ENCODE assay signal across 28 mouse cellular contexts in the genomic region with DNA sequence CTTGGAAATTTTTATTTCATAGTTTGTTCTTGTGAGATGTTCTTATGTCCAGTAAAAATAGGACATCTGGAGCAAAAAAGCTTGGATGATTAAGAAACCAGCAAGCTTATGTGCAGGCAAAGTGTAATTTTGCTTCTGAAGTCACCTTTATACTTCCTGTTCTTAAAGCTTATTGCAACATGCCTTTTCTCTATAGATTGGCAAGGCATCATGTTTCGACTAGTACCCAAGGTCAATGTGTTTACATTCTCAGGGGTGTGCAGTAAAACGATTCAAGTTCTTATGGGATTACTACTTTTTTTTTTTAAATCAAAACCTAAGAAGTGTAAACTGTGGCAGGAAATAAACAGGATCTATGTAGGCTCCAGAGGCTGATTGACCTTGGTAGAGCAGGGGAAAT.
A peak's percentile ranks its signal among the peaks of the same experiment; 100 is the strongest.
DNase-seq lines count a peak whose midpoint lies in the region; ATAC-seq lines count a peak whose summit lies in the region.
"Had no signal": no experiment of that assay in that cellular context is flagged by ENCODE, and none has a peak within 500 bp of the region (broad histone marks: within the 10 kb centered on the region; RNA-seq: fewer than 3 reads in every experiment).

No protein-coding gene starts in this region.

- no peak overlapping the region for H3K4me2 ChIP-seq in hindbrain, embryonic 13.5 days
- H3K4me2 ChIP-seq: embryonic facial prominence, embryonic 13.5 days; heart, embryonic 12.5 days; liver, embryonic 13.5 days; lung, embryonic 14.5 days had no signal

- no peak overlapping the region for H3K9ac ChIP-seq in hindbrain, embryonic 13.5 days
- H3K9ac ChIP-seq: embryonic facial prominence, embryonic 13.5 days; heart, embryonic 12.5 days; liver, embryonic 13.5 days; lung, embryonic 14.5 days had no signal

- no peak for ATAC-seq in hindbrain, embryonic 13.5 days (ENCODE audit: low FRiP score)
- peak; percentile 40; the same call in 1 of the 2 replicates for ATAC-seq in common myeloid progenitor, adult 5-6 weeks (replicated peaks; ENCODE audit: low read depth, poor library complexity, severe bottlenecking)
- ATAC-seq in megakaryocyte, adult 5-6 weeks (ENCODE audit: poor library complexity, severe bottlenecking): peak; percentile 50; the same call in 1 of the 2 replicates
- ATAC-seq: activated CD4-positive, CD25-positive, alpha-beta regulatory T cell, adult 4 months; inflammation-experienced regulatory T-cells, adult 6 months had no signal

- H3K27ac ChIP-seq in hindbrain, embryonic 13.5 days: peak overlapping the region; percentile 59; the same call in 1 of the 2 replicates
- no peak overlapping the region for H3K27ac ChIP-seq in hindbrain, embryonic 10.5 days
- H3K27ac ChIP-seq: embryonic facial prominence, embryonic 13.5 days; layer of hippocampus, adult 2 months; liver, embryonic 13.5 days; macrophage; midbrain, embryonic 10.5 days had no signal

- H3K9me3 ChIP-seq in hindbrain, embryonic 13.5 days: no peaks in the 10 kb centered on the region
- no peaks in the 10 kb centered on the region for H3K9me3 ChIP-seq in hindbrain, embryonic 10.5 days
- H3K9me3 ChIP-seq: embryonic facial prominence, embryonic 13.5 days; heart, embryonic 12.5 days; liver, embryonic 13.5 days; midbrain, embryonic 10.5 days had no signal

- DNase-seq in hindbrain, embryonic 10.5 days (ENCODE audit: low spot score): no peak
- DNase-seq in 416B (ENCODE audit: low read depth): peak; percentile 52
- DNase-seq in testis, postnatal 10 days (ENCODE audit: low spot score): no peak
- no peak for DNase-seq in kidney, adult 8-10 months
- no peak for DNase-seq in kidney, adult 11 months
- DNase-seq: adrenal gland, adult 8-10 months; B cell, adult 2 months; cerebellum, adult 18-20 months; cerebellum, postnatal 14 days; heart, adult 18-20 months; heart, postnatal 10 days; kidney, adult 2 months; kidney, postnatal 10 days; liver, embryonic 13.5 days; lung, embryonic 14.5 days; thymus, postnatal 36 days had no signal

- no peaks in the 10 kb centered on the region for H3K36me3 ChIP-seq in hindbrain, embryonic 13.5 days
- H3K36me3 ChIP-seq in hindbrain, embryonic 10.5 days: no peaks in the 10 kb centered on the region
- H3K36me3 ChIP-seq: embryonic facial prominence, embryonic 13.5 days; heart, embryonic 12.5 days; liver, embryonic 13.5 days; midbrain, embryonic 10.5 days had no signal

- 83% methylated on average over 2 of the region's 2 CpGs for WGBS in hindbrain, embryonic 13.5 days
- 73% methylated on average over 2 of the region's 2 CpGs for WGBS in hindbrain, embryonic 10.5 days

- no peak overlapping the region for H3K4me3 ChIP-seq in hindbrain, embryonic 13.5 days
- H3K4me3 ChIP-seq in hindbrain, embryonic 10.5 days: no peak overlapping the region
- H3K4me3 ChIP-seq: embryonic facial prominence, embryonic 13.5 days; erythroblast, embryonic 14.5 days; heart, embryonic 12.5 days; layer of hippocampus, adult 2 months; liver, embryonic 13.5 days; midbrain, embryonic 10.5 days; myocyte had no signal

- no peaks in the 10 kb centered on the region for H3K27me3 ChIP-seq in hindbrain, embryonic 13.5 days
- H3K27me3 ChIP-seq in hindbrain, embryonic 10.5 days (ENCODE audit: insufficient read depth, poor library complexity, severe bottlenecking): no peaks in the 10 kb centered on the region
- H3K27me3 ChIP-seq: embryonic facial prominence, embryonic 13.5 days; heart, embryonic 12.5 days; liver, embryonic 13.5 days had no signal

- H3K4me1 ChIP-seq in hindbrain, embryonic 13.5 days (replicated peaks): peaks cover 24% of the 10 kb centered on the region
- H3K4me1 ChIP-seq in hindbrain, embryonic 10.5 days (replicated peaks): peaks cover 8% of the 10 kb centered on the region; the same call in 1 of the 2 replicates
- H3K4me1 ChIP-seq: heart, embryonic 12.5 days; liver, embryonic 13.5 days had no signal
